Mouse (Mus musculus): ENCODE measurements around the gene Tmed4. TPM values are rescaled to one million over a fixed set of nuclear protein-coding genes. Genes with fewer than 3 reads are reported as not detected.
A peak's percentile ranks its signal among the peaks of the same experiment; 100 is the strongest.

Tmed4 gene
- polyA plus RNA-seq, 1 experiment from 2014 or later = 122 TPM

GRCm38 (mm10) chr11:6302793-6303192, 28.1 kb upstream of the Tmed4 start:
- Histone ChIP-seq H3K4me2 (ENCODE audit: low read depth, low read length) (no peak overlapping the region), H3K4me3 (replicated peaks; ENCODE audit: low read length) (no peak overlapping the region), H3K27me3 (ENCODE audit: control insufficient read depth, insufficient read depth, low read length) (no peaks in the 10 kb centered on the region), H3K27ac (ENCODE audit: low read length) (no peak overlapping the region), H3K9ac (ENCODE audit: low read length) (no peak overlapping the region), H3K4me1 (ENCODE audit: control insufficient read depth, insufficient read depth, low read length) (0 out of 2 replicates have a peak, but pooled peaks cover 3% of the 10 kb centered on the region), H3K36me3 (ENCODE audit: control insufficient read depth, insufficient read depth, low read length) (peaks cover 16% of the 10 kb centered on the region), H3K9me3 (replicated peaks; ENCODE audit: control insufficient read depth, low read length) (no peaks in the 10 kb centered on the region)
- 94% methylated on average over 2 of the region's 2 CpGs for WGBS
- ATAC-seq (ENCODE audit: insufficient read depth, low FRiP score) = no peak

GRCm38 (mm10) chr11:6299435-6299834, 24.8 kb upstream of the Tmed4 start:
- Histone ChIP-seq H3K9me3 (replicated peaks; ENCODE audit: control insufficient read depth, low read length) (no peaks in the 10 kb centered on the region), H3K27ac (ENCODE audit: low read length) (peak overlapping the region; percentile 26; the same call in 1 of the 2 replicates), H3K4me2 (ENCODE audit: low read depth, low read length) (no peak overlapping the region), H3K4me3 (replicated peaks; ENCODE audit: low read length) (no peak overlapping the region), H3K27me3 (ENCODE audit: control insufficient read depth, insufficient read depth, low read length) (no peaks in the 10 kb centered on the region), H3K9ac (ENCODE audit: low read length) (no peak overlapping the region), H3K4me1 (ENCODE audit: control insufficient read depth, insufficient read depth, low read length) (0 out of 2 replicates have a peak, but pooled peaks cover 3% of the 10 kb centered on the region), H3K36me3 (ENCODE audit: control insufficient read depth, insufficient read depth, low read length) (peaks cover 17% of the 10 kb centered on the region)
- 63% methylated on average over 2 of the region's 2 CpGs for WGBS
- peak; percentile 33; the same call in 1 of the 2 replicates for ATAC-seq (ENCODE audit: insufficient read depth, low FRiP score)

GRCm38 (mm10) chr11:6296077-6296476, 21.4 kb upstream of the Tmed4 start:
- ATAC-seq (ENCODE audit: insufficient read depth, low FRiP score) = no peak
- Histone ChIP-seq H3K4me2 (ENCODE audit: low read depth, low read length) (no peak overlapping the region), H3K36me3 (ENCODE audit: control insufficient read depth, insufficient read depth, low read length) (peaks cover 17% of the 10 kb centered on the region; the same call in 1 of the 2 replicates), H3K4me1 (ENCODE audit: control insufficient read depth, insufficient read depth, low read length) (peaks cover 10% of the 10 kb centered on the region), H3K9me3 (replicated peaks; ENCODE audit: control insufficient read depth, low read length) (no peaks in the 10 kb centered on the region), H3K27ac (ENCODE audit: low read length) (no peak overlapping the region), H3K27me3 (ENCODE audit: control insufficient read depth, insufficient read depth, low read length) (no peaks in the 10 kb centered on the region), H3K9ac (ENCODE audit: low read length) (no peak overlapping the region), H3K4me3 (replicated peaks; ENCODE audit: low read length) (no peak overlapping the region)

- 86% methylated on average over 4 of the region's 4 CpGs for WGBS
- no peak overlapping the region for H3K4me2 ChIP-seq (ENCODE audit: low read depth, low read length)
- no peaks in the 10 kb centered on the region for H3K9me3 ChIP-seq (replicated peaks; ENCODE audit: control insufficient read depth, low read length)
- no peak overlapping the region for H3K9ac ChIP-seq (ENCODE audit: low read length)
- peaks cover 10% of the 10 kb centered on the region for H3K4me1 ChIP-seq (ENCODE audit: control insufficient read depth, insufficient read depth, low read length)
- no peak for ATAC-seq (ENCODE audit: insufficient read depth, low FRiP score)
- H3K4me3 ChIP-seq (replicated peaks; ENCODE audit: low read length) = no peak overlapping the region
- no peaks in the 10 kb centered on the region for H3K27me3 ChIP-seq (ENCODE audit: control insufficient read depth, insufficient read depth, low read length)
- H3K36me3 ChIP-seq (ENCODE audit: control insufficient read depth, insufficient read depth, low read length) = peaks cover 17% of the 10 kb centered on the region; the same call in 1 of the 2 replicates
- H3K27ac ChIP-seq (ENCODE audit: low read length) = no peak overlapping the region
These were observed 20.0 kb upstream of the Tmed4 start for GRCm38 (mm10) chr11:6294632-6295031.

- Histone ChIP-seq H3K4me2 (ENCODE audit: low read depth, low read length) (no peak overlapping the region), H3K36me3 (ENCODE audit: control insufficient read depth, insufficient read depth, low read length) (peaks cover 11% of the 10 kb centered on the region; the same call in 1 of the 2 replicates), H3K4me1 (ENCODE audit: control insufficient read depth, insufficient read depth, low read length) (peaks cover 6% of the 10 kb centered on the region), H3K27ac (ENCODE audit: low read length) (no peak overlapping the region), H3K27me3 (ENCODE audit: control insufficient read depth, insufficient read depth, low read length) (no peaks in the 10 kb centered on the region), H3K9ac (ENCODE audit: low read length) (no peak overlapping the region), H3K9me3 (replicated peaks; ENCODE audit: control insufficient read depth, low read length) (no peaks in the 10 kb centered on the region), H3K4me3 (replicated peaks; ENCODE audit: low read length) (no peak overlapping the region)
- no peak for ATAC-seq (ENCODE audit: insufficient read depth, low FRiP score)
- WGBS = 96% methylated on average over 2 of the region's 2 CpGs
These were observed 18.9 kb upstream of the Tmed4 start for GRCm38 (mm10) chr11:6293601-6294000.

GRCm38 (mm10) chr11:6292988-6293349, 18.3 kb upstream of the Tmed4 start:
- WGBS = 85% methylated on average over 4 of the region's 4 CpGs
- Histone ChIP-seq H3K9me3 (replicated peaks; ENCODE audit: control insufficient read depth, low read length) (no peaks in the 10 kb centered on the region), H3K27ac (ENCODE audit: low read length) (peak overlapping the region; percentile 92; the same call in 1 of the 2 replicates), H3K27me3 (ENCODE audit: control insufficient read depth, insufficient read depth, low read length) (no peaks in the 10 kb centered on the region), H3K9ac (ENCODE audit: low read length) (no peak overlapping the region), H3K4me1 (ENCODE audit: control insufficient read depth, insufficient read depth, low read length) (peaks cover 6% of the 10 kb centered on the region), H3K36me3 (ENCODE audit: control insufficient read depth, insufficient read depth, low read length) (peaks cover 8% of the 10 kb centered on the region; the same call in 1 of the 2 replicates), H3K4me2 (ENCODE audit: low read depth, low read length) (peak overlapping the region; percentile 79), H3K4me3 (replicated peaks; ENCODE audit: low read length) (peak overlapping the region; percentile 70)
- no peak for ATAC-seq (ENCODE audit: insufficient read depth, low FRiP score)

- peak overlapping the region; percentile 78 for H3K9ac ChIP-seq (ENCODE audit: low read length)
- peak overlapping the region; percentile 92 for H3K27ac ChIP-seq (ENCODE audit: low read length)
- H3K4me1 ChIP-seq (ENCODE audit: control insufficient read depth, insufficient read depth, low read length) = peaks cover 6% of the 10 kb centered on the region
- H3K36me3 ChIP-seq (ENCODE audit: control insufficient read depth, insufficient read depth, low read length) = peaks cover 2% of the 10 kb centered on the region; the same call in 1 of the 2 replicates
- H3K9me3 ChIP-seq (replicated peaks; ENCODE audit: control insufficient read depth, low read length) = no peaks in the 10 kb centered on the region
- 10% methylated on average over 33 of the region's 33 CpGs for WGBS
- peak overlapping the region; percentile 70 for H3K4me3 ChIP-seq (replicated peaks; ENCODE audit: low read length)
- no peaks in the 10 kb centered on the region for H3K27me3 ChIP-seq (ENCODE audit: control insufficient read depth, insufficient read depth, low read length)
- H3K4me2 ChIP-seq (ENCODE audit: low read depth, low read length) = peak overlapping the region; percentile 79
- peak; percentile 5; the same call in 1 of the 2 replicates for ATAC-seq (ENCODE audit: insufficient read depth, low FRiP score)
These were observed 17.7 kb upstream of the Tmed4 start for GRCm38 (mm10) chr11:6292116-6292987.

GRCm38 (mm10) chr11:6291401-6292115, 16.9 kb upstream of the Tmed4 start, which contains the start of gene Ogdh:
Gene Ogdh, plus strand, starts transcription at chr11:6291633.
- Histone ChIP-seq H3K9me3 (replicated peaks; ENCODE audit: control insufficient read depth, low read length) (no peaks in the 10 kb centered on the region), H3K4me3 (replicated peaks; ENCODE audit: low read length) (peak within 1 kb of the TSS; percentile 70), H3K4me2 (ENCODE audit: low read depth, low read length) (peak within 1 kb of the TSS; percentile 79), H3K9ac (ENCODE audit: low read length) (peak within 1 kb of the TSS; percentile 78), H3K4me1 (ENCODE audit: control insufficient read depth, insufficient read depth, low read length) (peaks cover 6% of the 10 kb centered on the region), H3K27ac (ENCODE audit: low read length) (peak within 1 kb of the TSS; percentile 92), H3K27me3 (ENCODE audit: control insufficient read depth, insufficient read depth, low read length) (no peaks in the 10 kb centered on the region), H3K36me3 (ENCODE audit: control insufficient read depth, insufficient read depth, low read length) (no peaks in the 10 kb centered on the region)
- under 1% methylated on average over 77 of the region's 77 CpGs for WGBS
- peak; percentile 97 for ATAC-seq (ENCODE audit: insufficient read depth, low FRiP score)

GRCm38 (mm10) chr11:6290883-6291282, 16.2 kb upstream of the Tmed4 start:
- H3K27me3 ChIP-seq (ENCODE audit: control insufficient read depth, insufficient read depth, low read length) = no peaks in the 10 kb centered on the region
- ATAC-seq (ENCODE audit: insufficient read depth, low FRiP score) = no peak
- H3K27ac ChIP-seq (ENCODE audit: low read length) = peak overlapping the region; percentile 43
- peaks cover 6% of the 10 kb centered on the region for H3K4me1 ChIP-seq (ENCODE audit: control insufficient read depth, insufficient read depth, low read length)
- H3K4me2 ChIP-seq (ENCODE audit: low read depth, low read length) = peak overlapping the region; percentile 73
- peak overlapping the region; percentile 78 for H3K9ac ChIP-seq (ENCODE audit: low read length)
- H3K4me3 ChIP-seq (replicated peaks; ENCODE audit: low read length) = peak overlapping the region; percentile 70
- H3K9me3 ChIP-seq (replicated peaks; ENCODE audit: control insufficient read depth, low read length) = no peaks in the 10 kb centered on the region
- H3K36me3 ChIP-seq (ENCODE audit: control insufficient read depth, insufficient read depth, low read length) = no peaks in the 10 kb centered on the region
- 29% methylated on average over 3 of the region's 3 CpGs for WGBS
